Mouse (Mus musculus): ENCODE measurements around the gene Cabp7. TPM values are rescaled to one million over a fixed set of nuclear protein-coding genes. Genes with fewer than 3 reads are reported as not detected.

The Cabp7 gene
- total RNA-seq (2021), result 100 to 1,000 TPM; 320 to 358 TPM
- long read RNA-seq, transcript Cabp7-201 (5 exons, 2,628 nt), result major isoform, 908 of 978 reads
- long read RNA-seq, partial matches to known transcripts, result 21 of 978 reads
- long read RNA-seq, other reads (novel, unspliced or antisense), result 49 of 978 reads

DNA sequence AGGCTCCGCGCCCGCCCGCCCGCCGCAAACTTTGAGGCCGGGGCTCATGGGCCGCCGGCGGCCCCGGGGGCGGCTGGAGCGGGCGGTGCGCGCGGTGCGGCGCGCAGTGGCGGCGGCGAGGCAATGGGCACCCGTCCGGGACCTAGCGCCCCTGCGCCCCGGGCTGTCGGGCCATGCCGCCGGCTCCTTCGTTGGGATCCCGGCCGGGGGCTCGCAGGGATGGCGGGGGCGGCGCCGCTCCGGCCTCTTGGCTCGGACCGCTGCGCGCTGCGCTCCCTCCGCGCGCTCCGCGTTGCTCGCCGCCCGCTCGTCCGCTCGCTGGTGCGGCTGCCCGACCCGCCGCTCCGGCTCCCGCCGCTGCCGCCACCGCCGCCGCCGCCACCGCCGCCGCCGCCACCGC lies at the start of gene Cabp7:
Gene Cabp7, minus strand, starts transcription at position 46 of the 400 bp plus-strand sequence.
- DNase-seq (ENCODE audit: low spot score in 2 of 2), result no peak

GRCm38 (mm10) chr11:4793006-4793405 lies 46.4 kb upstream of the Cabp7 start:
- DNase-seq (ENCODE audit: low spot score in 2 of 2), result no peak

- no peak for DNase-seq (ENCODE audit: low spot score in 2 of 2)
Measured at GRCm38 (mm10) chr11:4791549-4791948, 45.0 kb upstream of the Cabp7 start.

DNA sequence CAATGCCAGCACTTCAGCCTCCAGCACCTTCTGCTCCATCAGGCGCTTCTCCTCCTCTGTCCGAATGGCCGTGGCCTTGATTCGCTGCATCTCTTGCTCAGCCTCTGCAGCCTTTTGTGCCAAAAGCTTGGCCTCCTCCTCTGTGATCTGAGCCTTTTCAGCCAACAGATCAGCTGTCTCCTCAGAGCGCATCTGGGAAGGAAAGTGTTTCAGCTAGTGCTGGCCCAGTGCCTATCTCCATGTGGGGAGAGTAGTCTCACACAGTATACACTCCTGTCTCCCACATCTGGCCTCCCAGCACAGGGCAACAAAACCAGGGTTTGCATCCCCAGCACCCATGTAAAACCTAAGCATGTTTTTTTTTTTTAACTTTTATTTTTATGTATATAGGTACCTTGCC lies 43.1 kb upstream of the Cabp7 start:
- DNase-seq (ENCODE audit: low spot score in 2 of 2), result no peak

DNA sequence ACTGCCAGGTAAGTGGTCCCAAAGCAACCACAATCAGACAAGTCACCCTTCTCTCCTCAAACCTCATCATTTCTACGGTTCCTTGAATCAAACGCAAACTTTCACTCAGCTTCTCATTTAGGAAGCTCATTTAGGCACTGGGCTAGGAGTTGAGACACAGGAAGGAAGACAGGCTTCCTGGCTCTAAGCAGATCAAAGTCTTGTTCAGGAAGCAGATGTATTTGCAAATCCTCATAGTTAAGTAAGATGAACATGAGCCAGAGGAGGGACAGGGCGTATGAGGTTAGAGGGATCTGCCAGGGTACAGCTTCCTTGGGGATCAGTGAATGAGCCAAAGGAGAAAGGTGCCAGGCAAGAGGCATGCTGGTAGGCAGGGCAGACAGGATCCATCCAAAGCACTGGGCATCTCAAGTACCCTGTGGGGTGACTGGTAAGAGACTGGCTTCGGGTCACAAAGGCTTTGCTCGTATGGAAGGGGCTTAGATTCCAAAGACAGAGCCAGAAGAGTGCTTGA lies 38.1 kb upstream of the Cabp7 start:
- DNase-seq (ENCODE audit: low spot score in 2 of 2), result no peak

GRCm38 (mm10) chr11:4783116-4783515 lies 36.5 kb upstream of the Cabp7 start:
- no peak for DNase-seq (ENCODE audit: low spot score in 2 of 2)

DNA sequence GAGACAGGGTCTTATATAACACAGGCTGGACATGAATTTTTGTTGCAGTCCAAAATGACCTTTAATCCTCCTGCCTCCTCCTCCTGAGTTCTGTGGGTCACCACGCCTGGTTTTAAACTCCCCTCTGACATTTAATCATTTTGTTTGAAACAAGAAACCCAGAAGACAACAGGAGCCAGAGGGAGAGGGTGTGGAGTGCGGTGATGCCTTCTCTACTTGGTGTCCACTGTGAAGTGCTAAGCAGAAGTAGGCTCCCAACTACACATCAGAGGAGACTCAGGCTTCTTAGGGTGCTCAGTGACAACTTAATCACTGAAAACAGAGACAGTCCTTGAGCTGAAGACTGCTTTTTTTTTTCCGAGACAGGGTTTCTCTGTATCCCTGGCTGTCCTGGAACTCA lies 34.3 kb upstream of the Cabp7 start:
- no peak for DNase-seq (ENCODE audit: low spot score in 2 of 2)

DNA sequence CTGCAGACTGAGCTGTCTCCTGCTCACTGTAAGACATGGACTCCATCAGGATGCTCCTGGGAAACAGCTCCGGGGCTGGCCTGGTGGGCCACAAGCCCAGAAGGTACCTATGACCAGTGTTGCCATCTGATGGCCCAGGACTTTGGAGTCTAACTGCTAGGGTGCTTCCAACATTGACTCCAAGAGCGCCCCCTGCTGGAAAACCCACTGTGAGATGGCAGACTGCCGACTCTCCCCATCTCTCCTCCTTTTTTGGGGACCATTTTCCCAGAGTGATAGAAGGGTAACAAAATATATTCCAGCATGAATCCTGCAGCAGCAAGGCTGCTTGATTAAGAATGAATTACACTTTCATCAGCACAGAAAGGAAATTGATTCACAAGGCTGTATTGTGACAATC lies 26.3 kb upstream of the Cabp7 start:
- DNase-seq (ENCODE audit: low spot score in 2 of 2), result peak in 1 of 2 experiments; percentile 83

- no peak for DNase-seq (ENCODE audit: low spot score in 2 of 2)
Measured at GRCm38 (mm10) chr11:4771756-4772155, 25.2 kb upstream of the Cabp7 start.

- no peak for DNase-seq (ENCODE audit: low spot score in 2 of 2)
Measured at GRCm38 (mm10) chr11:4769881-4770280, 23.3 kb upstream of the Cabp7 start.

DNA sequence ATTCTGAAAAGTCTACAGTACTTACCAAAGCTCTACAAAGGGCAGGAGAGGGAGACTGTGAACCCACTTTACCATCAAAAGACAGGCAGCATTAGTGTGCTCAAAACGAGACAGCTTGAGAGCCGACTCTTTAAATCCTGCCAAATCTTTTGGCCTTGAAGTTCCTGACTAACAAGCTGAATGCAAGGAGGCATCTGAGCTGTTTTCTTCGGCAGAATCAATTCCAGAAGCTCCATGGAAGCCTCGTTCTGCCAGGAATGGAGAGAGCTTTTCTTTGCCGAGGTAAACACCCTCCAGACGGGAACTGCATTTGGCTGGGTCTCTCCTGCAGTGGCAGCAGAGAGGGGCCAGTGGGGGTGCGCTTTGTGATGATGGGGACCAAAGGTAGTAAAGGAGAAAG lies 22.7 kb upstream of the Cabp7 start:
- peak in 1 of 2 experiments; percentile 58 for DNase-seq (ENCODE audit: low spot score in 2 of 2)

DNA sequence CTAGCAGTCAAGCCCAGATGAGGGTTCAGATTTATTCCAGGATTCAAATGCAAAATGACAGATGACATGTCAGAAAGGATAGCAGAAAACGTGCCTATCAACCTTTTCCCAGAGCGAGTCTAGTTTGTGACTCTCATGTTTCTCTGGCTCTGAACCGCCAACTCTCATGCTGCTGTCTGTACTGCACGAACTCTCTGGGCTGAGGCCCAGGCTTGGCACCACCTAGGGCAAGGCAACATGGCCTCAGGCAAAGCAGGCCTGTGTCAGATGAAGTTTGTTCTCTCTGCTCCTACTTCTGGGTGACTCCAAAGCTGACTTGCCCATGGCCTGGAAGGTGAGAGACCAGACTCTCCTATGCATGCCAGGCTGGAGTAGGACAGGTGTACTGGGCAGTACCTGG lies 21.8 kb upstream of the Cabp7 start:
- peak in 1 of 2 experiments; percentile 49 for DNase-seq (ENCODE audit: low spot score in 2 of 2)

GRCm38 (mm10) chr11:4764476-4764875 lies 17.9 kb upstream of the Cabp7 start:
- DNase-seq (ENCODE audit: low spot score in 2 of 2), result no peak

DNA sequence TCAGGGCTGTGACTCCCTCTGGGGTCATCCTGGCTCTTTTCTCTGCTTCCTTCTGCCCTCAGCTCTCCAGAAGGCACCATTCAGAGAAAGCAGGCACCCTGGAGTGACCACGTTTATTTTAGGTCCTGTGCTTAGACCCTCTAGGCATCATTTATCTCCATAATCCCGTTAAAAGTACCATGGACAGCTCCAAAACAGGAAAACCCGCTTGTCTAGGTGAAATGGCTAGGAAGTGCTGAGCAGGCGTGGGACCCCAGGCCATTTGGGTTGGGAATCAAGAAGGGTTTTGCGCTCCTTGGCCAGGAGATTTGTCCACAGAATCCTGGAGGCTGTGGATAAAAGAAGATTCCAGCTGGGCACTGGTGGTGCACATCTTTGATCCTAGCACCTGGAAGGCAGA lies 17.1 kb upstream of the Cabp7 start:
- no peak for DNase-seq (ENCODE audit: low spot score in 2 of 2)

DNA sequence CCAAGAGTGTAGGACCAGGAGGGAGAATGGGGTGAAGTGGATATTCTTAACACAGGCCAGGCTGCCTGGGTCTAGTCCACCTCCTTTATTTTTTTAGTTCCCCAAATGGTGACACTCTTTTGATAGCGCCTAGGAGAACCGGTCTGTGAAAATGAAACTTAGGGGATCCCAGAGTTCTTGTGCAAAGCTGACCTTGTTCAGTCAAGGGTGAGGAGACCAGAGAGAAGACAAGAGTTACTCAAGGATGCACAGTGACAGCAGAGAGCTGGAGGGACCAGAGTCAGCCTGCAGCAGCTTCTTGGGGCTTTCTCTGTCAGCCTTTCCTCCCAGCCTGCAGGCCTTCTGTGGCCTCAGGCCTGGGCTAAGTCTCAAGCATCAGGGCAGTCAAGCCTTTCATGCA lies 15.9 kb upstream of the Cabp7 start:
- DNase-seq (ENCODE audit: low spot score in 2 of 2), result no peak

DNA sequence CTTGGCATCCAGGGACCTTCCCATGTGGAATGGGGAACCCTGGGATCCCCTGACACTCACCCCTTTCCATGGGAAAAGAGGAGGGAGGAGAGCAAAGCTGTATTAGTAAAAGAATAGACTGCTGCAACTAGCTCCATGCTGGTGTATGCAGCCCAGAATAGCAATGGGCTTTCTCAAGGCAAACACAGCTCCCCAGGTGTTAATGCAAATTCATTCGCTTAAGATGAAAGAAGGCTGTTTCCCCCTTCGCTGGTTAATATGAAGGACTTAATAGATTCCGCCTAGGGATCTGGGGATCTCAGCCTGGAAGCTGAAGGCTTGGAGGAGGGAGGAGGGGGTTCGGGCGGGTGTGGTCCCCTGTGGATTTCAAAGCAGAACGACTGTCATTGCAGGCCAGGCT lies 15.4 kb upstream of the Cabp7 start:
- DNase-seq (ENCODE audit: low spot score in 2 of 2), result no peak

- no peak for DNase-seq (ENCODE audit: low spot score in 2 of 2)
Measured at GRCm38 (mm10) chr11:4760438-4760837, 13.9 kb upstream of the Cabp7 start.

GRCm38 (mm10) chr11:4757789-4758158 lies 11.2 kb upstream of the Cabp7 start:
- DNase-seq (ENCODE audit: low spot score in 2 of 2), result no peak

DNA sequence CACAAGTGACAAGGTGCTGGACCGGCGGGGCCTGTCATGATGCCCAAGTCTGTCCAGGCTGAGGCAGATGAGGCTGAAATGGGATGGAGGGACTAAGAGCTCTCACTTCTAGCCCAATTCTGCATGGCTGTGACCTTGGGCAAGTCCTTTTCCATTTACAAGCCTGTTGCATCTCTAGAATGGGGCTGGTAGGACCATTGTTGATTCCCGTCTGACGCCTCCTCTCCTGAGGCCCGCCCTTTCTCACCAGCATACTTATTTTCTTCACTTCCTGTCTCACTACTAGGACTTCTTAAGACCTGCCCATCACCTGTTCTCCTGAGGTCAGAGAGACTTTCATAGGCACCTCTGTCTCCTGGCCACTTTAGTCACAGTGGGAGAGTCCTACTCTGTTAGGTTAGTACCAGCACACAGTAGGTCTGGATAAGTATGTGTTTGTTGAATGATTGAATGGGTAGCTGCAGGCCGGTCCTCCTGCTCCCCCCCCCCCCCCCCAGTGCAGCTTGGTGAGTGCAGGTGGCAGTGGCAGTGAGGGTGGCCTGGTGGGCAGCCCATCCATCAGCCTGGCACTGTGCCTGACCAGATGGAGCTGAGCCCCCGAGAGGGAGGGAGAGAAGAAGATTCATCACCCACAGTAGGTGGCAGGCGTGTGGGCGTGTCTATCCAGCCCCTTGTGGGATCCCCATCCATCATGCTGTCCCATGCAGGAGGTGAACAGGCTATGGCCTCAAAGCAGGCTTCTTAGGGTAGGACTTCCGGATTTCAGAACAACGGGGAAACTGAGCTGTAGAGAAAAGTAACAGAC lies 10.6 kb upstream of the Cabp7 start:
- no peak for DNase-seq (ENCODE audit: low spot score in 2 of 2)

- no peak for DNase-seq (ENCODE audit: low spot score in 2 of 2)
Measured at GRCm38 (mm10) chr11:4756460-4756859, 9.9 kb upstream of the Cabp7 start.

GRCm38 (mm10) chr11:4754867-4755266 lies 8.3 kb upstream of the Cabp7 start:
- no peak for DNase-seq (ENCODE audit: low spot score in 2 of 2)

DNA sequence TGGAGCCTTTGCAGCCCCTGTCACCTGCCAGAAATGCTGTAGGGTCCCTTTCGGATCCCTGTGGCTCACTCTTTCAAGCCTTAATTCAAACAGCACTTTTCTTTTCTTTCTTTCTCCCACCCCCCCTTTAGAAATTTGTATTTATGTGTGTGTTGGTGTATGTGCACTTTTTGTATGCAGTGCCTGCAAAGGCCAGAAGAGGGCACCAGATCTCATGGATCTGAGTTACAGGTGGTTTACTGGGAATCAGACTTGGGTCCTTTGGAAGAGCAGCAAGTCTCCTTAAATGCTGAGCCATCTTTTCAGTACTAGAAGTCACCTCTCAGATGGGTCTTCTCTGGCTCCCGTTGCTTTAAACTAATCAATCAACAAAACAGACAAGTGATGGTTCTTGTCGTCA lies 7.5 kb upstream of the Cabp7 start:
- DNase-seq (ENCODE audit: low spot score in 2 of 2), result no peak

- DNase-seq (ENCODE audit: low spot score in 2 of 2), result no peak
Measured at GRCm38 (mm10) chr11:4752836-4753235, 6.3 kb upstream of the Cabp7 start.
